Mouse (Mus musculus) cortical plate, adult 2 months (tissue): ENCODE measurements around the gene Supt3. TPM values are rescaled to one million over a fixed set of nuclear protein-coding genes. Genes with fewer than 3 reads are reported as not detected.
A peak's percentile ranks its signal among the peaks of the same experiment; 100 is the strongest.

Experiments
- H3K27ac ChIP-seq: fragments of 200-500 bp; 2 replicates; pipeline ENCODE4 v1.5.1; 2012; ENCODE audit warnings: low read length, control low read depth, inconsistent platforms; ENCODE audit not compliant: insufficient read depth
- H3K4me1 ChIP-seq: fragments of 200-500 bp; 2 replicates; pipeline ENCODE4 v1.6.1; 2011; ENCODE audit warnings: low read length; ENCODE audit not compliant: control insufficient read depth, insufficient read depth
- H3K4me3 ChIP-seq: fragments of 200-500 bp; 2 replicates; pipeline ENCODE4 v1.5.1; 2011; ENCODE audit warnings: mild to moderate bottlenecking, low read length, control low read depth; ENCODE audit not compliant: insufficient read depth
- CTCF ChIP-seq: fragments of 200-500 bp; IDR thresholded peaks from 2 replicates; pipeline ENCODE4 v1.5.1; 2011; ENCODE audit warnings: mild to moderate bottlenecking, control low read depth, low read length; ENCODE audit not compliant: insufficient read depth; ENCODE audit errors: extremely low read depth
- POLR2A ChIP-seq: fragments of 200-500 bp; IDR thresholded peaks from 2 replicates; pipeline ENCODE4 v1.6.1; 2011; ENCODE audit warnings: mild to moderate bottlenecking, low read length, control low read depth; ENCODE audit not compliant: insufficient read depth; ENCODE audit errors: extremely low read depth
- polyA plus RNA-seq: library from polyadenylated mRNA; depleted of rRNA; stranded (reverse); fragments of >200 nt; gene quantifications from 2 replicates; pipeline ENCODE4 v1.2.3, GENCODE M21; 2012

Supt3 gene
- polyA plus RNA-seq, 1 experiment = 6.9 TPM

DNA sequence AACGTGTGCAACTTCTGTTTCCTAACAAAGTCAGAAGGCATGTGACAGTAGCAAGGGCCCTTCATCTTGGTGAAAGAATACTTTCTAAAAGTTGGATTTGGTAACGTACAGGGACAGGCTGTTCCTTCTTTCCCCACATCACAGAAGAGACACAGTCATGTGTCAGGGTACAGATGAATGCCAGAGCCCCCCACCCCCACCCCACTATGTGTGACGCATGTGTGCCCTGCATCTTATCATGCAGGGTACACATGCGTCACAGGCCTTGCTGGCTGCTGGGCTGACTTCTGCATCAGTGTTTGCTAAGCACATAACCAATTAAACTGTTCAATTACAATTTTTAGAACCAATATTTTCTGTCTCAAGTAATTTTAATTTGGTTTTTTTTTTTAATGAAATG, 231.7 kb downstream of the Supt3 start:
- Histone ChIP-seq H3K4me1 (no peaks in the 10 kb centered on the region), H3K27ac (no peak overlapping the region), H3K4me3 (no peak overlapping the region)
- TF ChIP-seq CTCF (no peak), POLR2A (no peak)

DNA sequence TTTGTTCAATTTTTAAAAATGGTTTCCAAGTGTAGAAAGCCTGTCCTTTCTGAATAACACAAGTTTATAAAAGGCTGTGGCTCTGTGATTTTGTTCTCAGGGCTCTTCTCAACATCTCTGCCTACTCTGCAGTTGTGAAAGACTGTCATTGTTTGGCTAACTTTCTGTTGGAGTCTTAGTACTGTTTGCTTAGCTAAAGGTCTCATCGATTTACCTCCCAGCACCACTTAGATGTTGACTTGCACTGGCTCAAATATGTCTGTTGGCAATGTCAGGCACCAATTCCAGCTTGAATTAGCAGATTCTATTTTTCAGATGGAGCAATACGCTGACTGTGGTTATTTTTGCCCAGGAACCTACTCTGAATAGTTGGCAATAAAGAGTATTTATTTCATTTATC, 233.5 kb downstream of the Supt3 start:
- H3K27ac ChIP-seq = no peak overlapping the region
- H3K4me3 ChIP-seq = no peak overlapping the region
- TF ChIP-seq POLR2A = no peak
- TF ChIP-seq CTCF = no peak
- H3K4me1 ChIP-seq = no peaks in the 10 kb centered on the region

DNA sequence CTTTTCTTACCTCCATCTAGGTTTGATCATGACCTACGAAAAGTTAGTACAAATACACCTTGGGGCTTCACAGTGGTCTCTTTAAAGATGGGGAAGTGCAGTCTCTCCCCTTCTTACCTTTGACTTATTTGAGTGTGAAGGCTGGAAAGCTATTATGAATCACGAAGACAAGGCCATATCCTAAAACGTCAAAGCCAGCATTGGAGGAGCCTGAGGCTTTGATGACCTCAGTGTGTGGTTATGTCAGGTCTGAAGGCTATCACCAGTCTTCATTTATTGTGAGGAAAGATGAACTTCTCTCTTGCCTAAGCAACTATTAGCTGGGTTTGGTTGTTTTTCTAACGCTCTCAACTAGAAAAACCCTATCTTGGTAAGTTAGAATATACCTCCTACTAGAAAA, 239.8 kb downstream of the Supt3 start:
- no peaks in the 10 kb centered on the region for H3K4me1 ChIP-seq
- TF ChIP-seq POLR2A = no peak
- no peak for TF ChIP-seq CTCF
- no peak overlapping the region for H3K4me3 ChIP-seq
- no peak overlapping the region for H3K27ac ChIP-seq

DNA sequence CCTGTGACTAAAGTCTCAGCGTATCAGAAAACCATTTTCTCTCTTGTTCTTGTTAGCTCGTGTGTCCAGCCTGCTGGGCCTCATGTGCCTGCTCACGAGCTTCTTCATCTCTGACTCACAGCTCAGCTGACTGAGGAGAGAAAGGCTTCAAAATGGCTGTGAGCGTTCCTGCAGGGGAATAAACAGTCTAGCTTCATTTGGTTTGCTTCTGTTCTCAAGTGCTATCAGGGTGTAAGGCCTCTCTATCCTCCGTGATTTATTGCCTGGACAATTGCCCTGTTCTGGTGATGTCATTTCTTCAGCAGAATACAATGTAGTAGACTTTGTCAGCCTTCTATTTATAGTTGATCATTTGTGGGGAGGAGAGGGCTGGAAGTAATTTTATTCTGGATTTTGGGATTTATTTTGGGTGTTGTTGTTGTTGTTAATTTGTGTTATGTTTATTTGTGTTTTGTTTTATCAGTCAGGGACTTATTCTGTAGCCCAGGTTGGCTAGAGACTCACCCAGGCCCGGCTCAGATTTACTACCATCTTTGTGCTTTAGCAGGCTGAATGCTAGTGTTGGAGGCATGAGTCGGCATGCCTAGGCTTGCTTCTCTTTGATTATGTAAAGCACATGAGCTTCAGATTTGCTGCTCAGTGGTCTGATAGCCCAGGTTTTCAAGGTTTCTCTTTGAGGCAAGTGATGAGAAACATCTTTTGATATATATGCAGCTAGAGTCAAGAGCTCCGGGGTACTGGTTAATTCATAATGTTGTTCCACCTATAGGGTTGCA, 243.4 kb downstream of the Supt3 start:
- Histone ChIP-seq H3K4me3 (no peak overlapping the region), H3K4me1 (no peaks in the 10 kb centered on the region), H3K27ac (no peak overlapping the region)
- no peak for TF ChIP-seq POLR2A
- TF ChIP-seq CTCF = no peak

DNA sequence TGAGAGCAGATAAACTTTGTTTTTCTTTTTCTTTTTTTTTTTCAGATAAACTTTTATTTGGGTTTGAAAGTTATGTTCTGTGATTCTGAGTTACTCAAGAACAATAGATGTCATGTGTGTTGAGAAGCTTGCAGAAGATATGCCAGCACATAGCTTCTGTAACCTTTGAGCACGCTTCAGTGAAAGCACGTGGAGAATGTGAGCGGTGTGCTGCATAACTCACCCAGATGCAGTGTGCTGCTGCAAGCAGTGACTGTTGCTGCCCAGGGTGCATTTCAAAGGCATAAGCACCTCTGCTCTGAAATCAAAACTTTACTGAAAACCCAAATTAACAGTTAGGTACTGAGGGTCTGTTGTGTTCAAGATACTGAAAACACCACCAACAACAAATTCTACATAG, 251.5 kb downstream of the Supt3 start:
- H3K4me3 ChIP-seq = no peak overlapping the region
- no peak for TF ChIP-seq POLR2A
- TF ChIP-seq CTCF = no peak
- H3K27ac ChIP-seq = no peak overlapping the region
- H3K4me1 ChIP-seq = no peaks in the 10 kb centered on the region

DNA sequence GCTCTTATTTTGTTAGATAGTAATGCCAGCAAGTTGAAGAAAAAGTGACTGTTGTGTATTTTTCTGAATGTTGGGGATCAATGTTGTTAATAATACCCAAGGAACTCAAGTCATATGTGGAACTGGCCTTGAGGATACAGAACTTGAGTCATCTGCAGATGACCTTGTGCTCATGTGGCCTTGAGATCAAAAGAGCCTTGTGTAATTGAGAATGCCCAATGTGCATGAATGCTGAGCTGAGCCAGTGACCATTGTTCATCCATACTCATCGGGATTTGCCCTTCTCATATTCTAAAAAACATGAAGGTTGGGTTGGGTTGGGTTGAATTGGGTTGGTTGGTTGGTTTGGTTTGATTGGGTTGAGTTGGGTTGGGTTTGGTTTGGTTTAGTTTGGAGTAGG, 252.2 kb downstream of the Supt3 start:
- no peaks in the 10 kb centered on the region for H3K4me1 ChIP-seq
- TF ChIP-seq POLR2A (no peak), CTCF (no peak)
- no peak overlapping the region for H3K4me3 ChIP-seq
- H3K27ac ChIP-seq = no peak overlapping the region

DNA sequence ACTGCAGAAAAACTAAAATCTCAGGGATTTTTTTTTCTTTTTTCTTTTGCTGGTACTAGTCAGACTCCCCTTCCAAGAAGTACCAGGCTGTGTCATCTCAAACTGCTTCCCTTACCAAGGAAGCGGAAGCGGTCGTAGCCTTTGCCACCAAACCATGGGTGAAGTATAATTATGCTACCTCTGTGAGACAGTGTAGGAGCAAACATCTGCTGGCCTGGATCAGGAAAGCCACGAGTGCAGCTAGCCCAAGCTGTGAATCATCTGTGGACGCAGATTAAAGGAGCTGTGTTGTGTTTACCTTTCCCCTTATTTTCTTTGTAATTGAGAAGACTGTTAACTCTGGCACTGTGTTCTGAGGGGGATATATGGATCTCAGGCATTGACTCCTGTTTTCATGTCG, 255.3 kb downstream of the Supt3 start:
- TF ChIP-seq POLR2A = no peak
- no peak for TF ChIP-seq CTCF
- H3K27ac ChIP-seq = no peak overlapping the region
- no peak overlapping the region for H3K4me3 ChIP-seq
- H3K4me1 ChIP-seq = no peaks in the 10 kb centered on the region

DNA sequence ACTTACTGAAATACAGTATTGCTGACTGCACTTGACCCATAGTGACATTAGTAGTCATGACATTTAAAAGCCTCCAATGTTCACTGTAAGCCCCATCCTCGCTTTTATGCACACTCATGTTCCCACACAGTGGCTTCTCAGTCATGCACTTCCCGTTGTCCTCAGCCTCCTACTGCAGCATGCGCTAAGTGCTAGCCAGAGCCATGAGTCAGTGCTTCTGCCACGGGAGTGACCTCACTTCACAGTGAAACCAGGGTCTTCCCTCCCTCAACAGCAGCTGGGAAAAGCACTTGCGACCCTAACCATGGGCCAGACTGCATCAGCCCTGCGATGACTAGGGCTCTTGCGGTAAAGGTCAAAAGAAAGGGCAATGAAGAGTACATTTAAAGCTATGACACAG, 256.7 kb downstream of the Supt3 start:
- H3K27ac ChIP-seq = no peak overlapping the region
- no peak for TF ChIP-seq CTCF
- TF ChIP-seq POLR2A = no peak
- no peak overlapping the region for H3K4me3 ChIP-seq
- H3K4me1 ChIP-seq = no peaks in the 10 kb centered on the region

DNA sequence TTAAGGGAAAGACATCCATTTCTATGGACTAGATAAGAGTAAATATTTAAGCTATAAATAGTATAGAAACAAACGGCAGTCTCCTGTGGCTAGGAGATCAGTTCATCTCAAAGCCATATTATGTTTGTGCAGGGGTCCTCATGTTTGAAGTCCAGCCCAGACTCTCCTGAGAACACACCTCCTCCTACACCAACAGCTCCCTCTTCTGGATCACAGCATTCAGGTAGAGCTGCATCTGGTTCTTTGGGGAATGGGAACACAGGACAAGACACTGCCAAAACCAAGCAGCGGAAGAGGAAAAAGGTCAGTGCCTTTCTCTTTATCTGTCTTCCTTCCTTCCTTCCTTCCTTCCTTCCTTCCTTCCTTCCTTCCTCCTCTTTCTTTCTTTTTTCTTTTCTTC, 264.1 kb downstream of the Supt3 start:
- no peak for TF ChIP-seq POLR2A
- TF ChIP-seq CTCF = no peak
- Histone ChIP-seq H3K4me3 (no peak overlapping the region), H3K4me1 (no peaks in the 10 kb centered on the region), H3K27ac (no peak overlapping the region)

DNA sequence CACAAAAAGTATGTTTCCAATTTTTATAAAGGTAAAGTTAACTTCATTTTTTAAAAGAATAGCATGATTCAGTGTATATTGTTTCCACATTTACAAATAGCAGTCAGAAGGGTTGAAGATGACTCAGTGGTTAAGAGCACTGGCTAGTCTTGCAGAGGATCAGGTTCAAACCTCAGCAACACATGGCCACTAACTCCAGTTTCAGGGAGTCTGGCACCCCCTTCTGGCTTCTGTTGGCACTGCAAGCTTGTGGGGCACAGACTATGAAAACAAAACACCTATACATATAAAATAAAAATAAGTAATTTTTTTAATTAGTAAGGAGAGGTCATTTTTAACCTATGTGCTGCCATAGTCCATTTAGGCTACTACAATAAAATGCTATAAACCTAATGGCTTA, 268.9 kb downstream of the Supt3 start:
- H3K4me3 ChIP-seq = no peak overlapping the region
- TF ChIP-seq POLR2A (no peak), CTCF (0 out of 2 replicates have a peak, but pooled peaks have one; percentile 16)
- H3K4me1 ChIP-seq = no peaks in the 10 kb centered on the region
- no peak overlapping the region for H3K27ac ChIP-seq
